Mouse (Mus musculus): ENCODE results near the gene Rsrc1. TPM values are rescaled to one million over a fixed set of nuclear protein-coding genes. Genes with fewer than 3 reads are reported as not detected.

Rsrc1 gene
- total RNA-seq (2021): 10 to 100 TPM; 28.7 to 31.2 TPM
- long read RNA-seq, experiment 1, transcript Rsrc1-203 (10 exons, 3,224 nt): major isoform, 15 of 32 reads
- long read RNA-seq, experiment 1, partial matches to known transcripts: 3 of 32 reads
- long read RNA-seq, experiment 1, other reads (novel, unspliced or antisense): 12 of 32 reads
- long read RNA-seq, experiment 2, transcript Rsrc1-203 (10 exons, 3,224 nt): major isoform, 23 of 35 reads
- long read RNA-seq, experiment 2, partial matches to known transcripts: 1 of 35 reads
- long read RNA-seq, experiment 2, other reads (novel, unspliced or antisense): 11 of 35 reads

- peak; percentile 44 to 68 for DNase-seq (ENCODE audit: low spot score in 2 of 2)
These were observed at the start of gene Rsrc1 for GRCm38 (mm10) chr3:66981101-66981661. Gene Rsrc1 (plus strand): TSS chr3:66981390.

GRCm38 (mm10) chr3:66939675-66940074, 41.5 kb upstream of the Rsrc1 start:
- no peak for DNase-seq (ENCODE audit: low spot score in 2 of 2)

- no peak for DNase-seq (ENCODE audit: low spot score in 2 of 2)
These were observed 26.1 kb upstream of the Rsrc1 start for GRCm38 (mm10) chr3:66955126-66955525.

GRCm38 (mm10) chr3:66959972-66960371, 21.2 kb upstream of the Rsrc1 start:
- no peak for DNase-seq (ENCODE audit: low spot score in 2 of 2)

- DNase-seq (ENCODE audit: low spot score in 2 of 2): no peak
These were observed 16.3 kb upstream of the Rsrc1 start for GRCm38 (mm10) chr3:66964884-66965283.

GRCm38 (mm10) chr3:66967508-66967907, 13.7 kb upstream of the Rsrc1 start:
- DNase-seq (ENCODE audit: low spot score in 2 of 2): no peak

GRCm38 (mm10) chr3:66970261-66970660, 10.9 kb upstream of the Rsrc1 start:
- DNase-seq (ENCODE audit: low spot score in 2 of 2): no peak

GRCm38 (mm10) chr3:66970661-66971331, 10.4 kb upstream of the Rsrc1 start:
- peak in 1 of 2 experiments; percentile 24 for DNase-seq (ENCODE audit: low spot score in 2 of 2)

- no peak for DNase-seq (ENCODE audit: low spot score in 2 of 2)
These were observed 8.8 kb upstream of the Rsrc1 start for GRCm38 (mm10) chr3:66972191-66972950.

GRCm38 (mm10) chr3:66973391-66973943, 7.7 kb upstream of the Rsrc1 start:
- DNase-seq (ENCODE audit: low spot score in 2 of 2): peak; percentile 27 to 44

- no peak for DNase-seq (ENCODE audit: low spot score in 2 of 2)
These were observed 6.7 kb upstream of the Rsrc1 start for GRCm38 (mm10) chr3:66974501-66974900.

- no peak for DNase-seq (ENCODE audit: low spot score in 2 of 2)
These were observed 4.1 kb upstream of the Rsrc1 start for GRCm38 (mm10) chr3:66976889-66977615.

- DNase-seq (ENCODE audit: low spot score in 2 of 2): peak in 1 of 2 experiments; percentile 12
These were observed 3.3 kb upstream of the Rsrc1 start for GRCm38 (mm10) chr3:66977811-66978456.

- peak; percentile 21 to 51 for DNase-seq (ENCODE audit: low spot score in 2 of 2)
These were observed 2.5 kb upstream of the Rsrc1 start for GRCm38 (mm10) chr3:66978457-66979381.

GRCm38 (mm10) chr3:66979491-66979890, 1.7 kb upstream of the Rsrc1 start:
- DNase-seq (ENCODE audit: low spot score in 2 of 2): no peak

GRCm38 (mm10) chr3:66980111-66980975, 847 bp upstream of the Rsrc1 start:
- DNase-seq (ENCODE audit: low spot score in 2 of 2): no peak

GRCm38 (mm10) chr3:66981706-66982105, 516 bp downstream of the Rsrc1 start, which contains the start of gene Shox2:
Gene Shox2 (minus strand): TSS chr3:66981771.
- DNase-seq (ENCODE audit: low spot score in 2 of 2): peak in 1 of 2 experiments; percentile 25

Measured in gastrocnemius, postnatal 4 days (tissue).